Mouse (Mus musculus) adrenal gland, adult 2 months (tissue): ENCODE measurements around the gene Phf10. TPM values are rescaled to one million over a fixed set of nuclear protein-coding genes. Genes with fewer than 3 reads are reported as not detected.
"Not testable (repeated sequence)": the region's sequence is repeated elsewhere in the genome, so short reads cannot be mapped to it uniquely, and the experiment has no call there.

Experiments used
- DNase-seq: peaks from one replicate; pipeline ENCODE4 v3.0.0; 2021
- long read RNA-seq: library from polyadenylated mRNA; stranded (forward); transcript quantifications from one replicate; pipeline ENCODE4 v2.0.0, GENCODE M21; 2021
- polyA plus RNA-seq: library from polyadenylated mRNA; depleted of rRNA; stranded (reverse); fragments of >200 nt; gene quantifications from 2 replicates; pipeline ENCODE4 v1.2.3, GENCODE M21; 2012; rRNA removed
- total RNA-seq, 2 experiments: library from RNA; stranded (reverse); gene quantifications; 2 replicates each; pipeline ENCODE4 v1.2.3; 2021

Phf10 gene
- total RNA-seq (10 to 100 TPM; 45.2 to 59.4 TPM), polyA plus RNA-seq (4.8 and 6.8 TPM in 2 replicates)
- long read RNA-seq, transcript Phf10-201 (12 exons, 1,663 nt) = major isoform, 26 of 42 reads
- long read RNA-seq, partial matches to known transcripts = 6 of 42 reads
- long read RNA-seq, other reads (novel, unspliced or antisense) = 10 of 42 reads

- peak; percentile 75 for DNase-seq
Measured at GRCm38 (mm10) chr17:14960951-14961556, at the start of gene Phf10. Gene Phf10 (minus strand): TSS chr17:14961273.

- DNase-seq = not testable (repeated sequence)
Measured at GRCm38 (mm10) chr17:15009706-15010413, 48.8 kb upstream of the Phf10 start, which contains the start of gene Gm3435. Gene Gm3435 (plus strand): TSS chr17:15010176.

- DNase-seq = not testable (repeated sequence)
Measured at GRCm38 (mm10) chr17:15009088-15009487, 48.0 kb upstream of the Phf10 start.

- not testable (repeated sequence) for DNase-seq
Measured at GRCm38 (mm10) chr17:15000047-15000446, 39.0 kb upstream of the Phf10 start.

GRCm38 (mm10) chr17:14994140-14994539 lies 33.1 kb upstream of the Phf10 start:
- not testable (repeated sequence) for DNase-seq

- not testable (repeated sequence) for DNase-seq
Measured at GRCm38 (mm10) chr17:14993139-14993832, 32.2 kb upstream of the Phf10 start.

- not testable (repeated sequence) for DNase-seq
Measured at GRCm38 (mm10) chr17:14992522-14993138, 31.6 kb upstream of the Phf10 start.

GRCm38 (mm10) chr17:14990116-14990702 lies 29.1 kb upstream of the Phf10 start:
- not testable (repeated sequence) for DNase-seq

- DNase-seq = not testable (repeated sequence)
Measured at GRCm38 (mm10) chr17:14978362-14979038, 17.4 kb upstream of the Phf10 start, which contains the start of the genes 9030025P20Rik and Gm3417. Gene 9030025P20Rik (plus strand): TSS chr17:14978468. Gene Gm3417 (minus strand): TSS chr17:14978790.

GRCm38 (mm10) chr17:14977718-14978361 lies 16.8 kb upstream of the Phf10 start:
- not testable (repeated sequence) for DNase-seq

GRCm38 (mm10) chr17:14968373-14968913 lies 7.4 kb upstream of the Phf10 start:
- DNase-seq = not testable (repeated sequence)

GRCm38 (mm10) chr17:14961557-14962154 lies 583 bp upstream of the Phf10 start:
- not testable (repeated sequence) for DNase-seq

- DNase-seq = no peak
Measured at GRCm38 (mm10) chr17:14960520-14960919, 553 bp downstream of the Phf10 start.

GRCm38 (mm10) chr17:14959979-14960378 lies 1.1 kb downstream of the Phf10 start:
- no peak for DNase-seq

- no peak for DNase-seq
Measured at GRCm38 (mm10) chr17:14958686-14959327, 2.3 kb downstream of the Phf10 start.

- no peak for DNase-seq
Measured at GRCm38 (mm10) chr17:14953452-14953851, 7.6 kb downstream of the Phf10 start.

- peak; percentile 54 for DNase-seq
Measured at GRCm38 (mm10) chr17:14949161-14949827, 11.8 kb downstream of the Phf10 start.

GRCm38 (mm10) chr17:14944551-14944950 lies 16.5 kb downstream of the Phf10 start:
- DNase-seq = no peak

GRCm38 (mm10) chr17:14943729-14944059 lies 17.4 kb downstream of the Phf10 start:
- DNase-seq = no peak
